Mouse (Mus musculus) heart, postnatal 0 days (tissue): Measurements from ENCODE around the gene Lrtm2. TPM values are rescaled to one million over a fixed set of nuclear protein-coding genes. Genes with fewer than 3 reads are reported as not detected.
A peak's percentile ranks its signal among the peaks of the same experiment; 100 is the strongest.

Experiments
- ATAC-seq: fragments of 200-750 bp; cut with Nextera tagmentation; 2 replicates; pipeline ENCODE4 v1.8.0; 2017; ENCODE audit warnings: low read depth, moderate number of reproducible peaks, moderate library complexity; ENCODE audit not compliant: insufficient read depth
- DNase-seq: peaks from one replicate; pipeline ENCODE4 v3.0.0-alpha.2; 2016; ENCODE audit warnings: low spot score
- H3K27ac ChIP-seq: fragments of 300-500 bp; sonication (generic); 2 replicates; pipeline ENCODE4 v1.5.1; 2014; ENCODE audit warnings: low read depth, mild to moderate bottlenecking
- H3K27me3 ChIP-seq: fragments of 300-500 bp; sonication (generic); 2 replicates; pipeline ENCODE4 v1.6.1; 2014; ENCODE audit warnings: low read length, mixed read lengths; ENCODE audit not compliant: control insufficient read depth, insufficient read depth
- H3K36me3 ChIP-seq: fragments of 300-500 bp; sonication (generic); replicated peaks from 2 replicates; pipeline ENCODE4 v1.6.1; 2014; ENCODE audit warnings: low read length, mixed read lengths; ENCODE audit not compliant: control insufficient read depth, insufficient read depth
- H3K4me1 ChIP-seq: fragments of 300-500 bp; sonication (generic); 2 replicates; pipeline ENCODE4 v1.6.1; 2014; ENCODE audit warnings: antibody characterized with exemption; ENCODE audit not compliant: control insufficient read depth, insufficient read depth
- H3K4me2 ChIP-seq: fragments of 300-500 bp; sonication (generic); 2 replicates; pipeline ENCODE4 v1.6.1; 2014; ENCODE audit warnings: low read depth, mild to moderate bottlenecking, low read length, moderate library complexity
- H3K4me3 ChIP-seq: fragments of 300-500 bp; sonication (generic); 2 replicates; pipeline ENCODE4 v1.5.1; 2014; ENCODE audit warnings: low read depth, low read length
- H3K9ac ChIP-seq: fragments of 300-500 bp; sonication (generic); replicated peaks from 2 replicates; pipeline ENCODE4 v1.6.1; 2014; ENCODE audit warnings: low read depth, low read length, mixed read lengths
- H3K9me3 ChIP-seq: fragments of 300-500 bp; sonication (generic); replicated peaks from 2 replicates; pipeline ENCODE4 v1.6.1; 2016; ENCODE audit warnings: low read length; ENCODE audit not compliant: control insufficient read depth
- CTCF ChIP-seq: IDR thresholded peaks from 2 replicates; pipeline ENCODE4 v1.5.1; 2016; ENCODE audit warnings: antibody characterized with exemption, control low read depth, low read depth
- EP300 ChIP-seq: IDR thresholded peaks from 2 replicates; pipeline ENCODE4 v1.6.1; 2016; ENCODE audit warnings: antibody characterized with exemption, low read depth
- WGBS: fragments of 180-500 bp; shearing (Covaris S2); extraction: QIAGEN DNeasy Blood & Tissue Kit; methylation state at CpG from one replicate; pipeline ENCODE4 v1.1.7; 2014; 5-methylcytosine and 5-hydroxymethylcytosine counted together
- polyA plus RNA-seq: library from polyadenylated mRNA; unstranded; fragments of >200 nt; fragmentation: Nextera tagmentation; extraction: Ambion mirVana; gene quantifications from 2 replicates; pipeline ENCODE4 v1.2.1, GENCODE M21; 2015
- total RNA-seq: library from RNA; depleted of rRNA; stranded (reverse); fragments of >200 nt; gene quantifications from 2 replicates; pipeline ENCODE4 v1.2.3, GENCODE M21; 2014; ENCODE audit warnings: low replicate concordance

Lrtm2 gene
- total and polyA plus RNA-seq, 2 experiments from 2014 or later, result 0.03 TPM; not detected in 1

- Histone ChIP-seq H3K9ac (no peak overlapping the region), H3K27me3 (no peaks in the 10 kb centered on the region), H3K9me3 (no peaks in the 10 kb centered on the region), H3K27ac (no peak overlapping the region), H3K4me2 (no peak overlapping the region), H3K36me3 (peaks cover 88% of the 10 kb centered on the region), H3K4me3 (no peak overlapping the region), H3K4me1 (no peaks in the 10 kb centered on the region)
- DNase-seq (no peak), ATAC-seq (no peak)
- 87% methylated on average over 8 of the region's 8 CpGs for WGBS
- TF ChIP-seq EP300, result no peak
- no peak for TF ChIP-seq CTCF
Measured at GRCm38 (mm10) chr6:119358020-119358571, 27.5 kb upstream of the Lrtm2 start.

- TF ChIP-seq EP300 (no peak), CTCF (no peak)
- 68% methylated on average over 6 of the region's 6 CpGs for WGBS
- Histone ChIP-seq H3K9me3 (no peaks in the 10 kb centered on the region), H3K4me1 (0 out of 2 replicates have a peak, but pooled peaks cover 5% of the 10 kb centered on the region), H3K36me3 (peaks cover 43% of the 10 kb centered on the region), H3K9ac (no peak overlapping the region), H3K27me3 (no peaks in the 10 kb centered on the region), H3K4me2 (no peak overlapping the region), H3K27ac (no peak overlapping the region), H3K4me3 (no peak overlapping the region)
- ATAC-seq, result no peak
- no peak for DNase-seq
Measured at GRCm38 (mm10) chr6:119352501-119352900, 21.9 kb upstream of the Lrtm2 start.

- no peaks in the 10 kb centered on the region for H3K9me3 ChIP-seq
- H3K9ac ChIP-seq, result no peak overlapping the region
- TF ChIP-seq EP300 (no peak), CTCF (no peak)
- H3K27ac ChIP-seq, result no peak overlapping the region
- H3K4me1 ChIP-seq, result 0 out of 2 replicates have a peak, but pooled peaks cover 5% of the 10 kb centered on the region
- no peak overlapping the region for H3K4me3 ChIP-seq
- DNase-seq (no peak), ATAC-seq (no peak)
- 63% methylated on average over 8 of the region's 8 CpGs for WGBS
- H3K27me3 ChIP-seq, result no peaks in the 10 kb centered on the region
- peaks cover 36% of the 10 kb centered on the region for H3K36me3 ChIP-seq
- no peak overlapping the region for H3K4me2 ChIP-seq
Measured at GRCm38 (mm10) chr6:119351656-119352055, 21.1 kb upstream of the Lrtm2 start.

- Histone ChIP-seq H3K4me3 (no peak overlapping the region), H3K9me3 (no peaks in the 10 kb centered on the region), H3K9ac (no peak overlapping the region), H3K4me2 (no peak overlapping the region), H3K27ac (no peak overlapping the region), H3K36me3 (peaks cover 27% of the 10 kb centered on the region), H3K4me1 (0 out of 2 replicates have a peak, but pooled peaks cover 5% of the 10 kb centered on the region), H3K27me3 (no peaks in the 10 kb centered on the region)
- ATAC-seq (no peak), DNase-seq (no peak)
- no peak for TF ChIP-seq CTCF
- TF ChIP-seq EP300, result no peak
- 88% methylated on average over 9 of the region's 9 CpGs for WGBS
Measured at GRCm38 (mm10) chr6:119350703-119351198, 20.2 kb upstream of the Lrtm2 start.

- Histone ChIP-seq H3K4me3 (no peak overlapping the region), H3K4me1 (0 out of 2 replicates have a peak, but pooled peaks cover 5% of the 10 kb centered on the region), H3K27me3 (no peaks in the 10 kb centered on the region), H3K27ac (no peak overlapping the region), H3K9me3 (no peaks in the 10 kb centered on the region), H3K36me3 (peaks cover 2% of the 10 kb centered on the region), H3K9ac (no peak overlapping the region), H3K4me2 (no peak overlapping the region)
- peak; percentile 92 for TF ChIP-seq CTCF
- no peak for TF ChIP-seq EP300
- WGBS, result 0% methylated on average over 1 of the region's 1 CpGs
- ATAC-seq (peak; percentile 42; the same call in 1 of the 2 replicates), DNase-seq (peak; percentile 72)
Measured at GRCm38 (mm10) chr6:119348234-119348633, 17.7 kb upstream of the Lrtm2 start.

- Histone ChIP-seq H3K27ac (no peak overlapping the region), H3K9ac (no peak overlapping the region), H3K4me1 (0 out of 2 replicates have a peak, but pooled peaks cover 4% of the 10 kb centered on the region), H3K36me3 (no peaks in the 10 kb centered on the region), H3K27me3 (no peaks in the 10 kb centered on the region), H3K4me2 (no peak overlapping the region), H3K4me3 (no peak overlapping the region), H3K9me3 (no peaks in the 10 kb centered on the region)
- ATAC-seq, result no peak
- TF ChIP-seq CTCF (no peak), EP300 (no peak)
- no peak for DNase-seq
- 69% methylated on average over 5 of the region's 5 CpGs for WGBS
Measured at GRCm38 (mm10) chr6:119347813-119348212, 17.2 kb upstream of the Lrtm2 start.
